Mouse (Mus musculus): Measurements from ENCODE around the gene Lrwd1. TPM values are rescaled to one million over a fixed set of nuclear protein-coding genes. Genes with fewer than 3 reads are reported as not detected.
"Not testable (repeated sequence)": the region's sequence is repeated elsewhere in the genome, so short reads cannot be mapped to it uniquely, and the experiment has no call there.

Lrwd1 gene
- total and polyA plus RNA-seq, 3 experiments: 52.2 to 62.1 (median 54.3) TPM

DNA sequence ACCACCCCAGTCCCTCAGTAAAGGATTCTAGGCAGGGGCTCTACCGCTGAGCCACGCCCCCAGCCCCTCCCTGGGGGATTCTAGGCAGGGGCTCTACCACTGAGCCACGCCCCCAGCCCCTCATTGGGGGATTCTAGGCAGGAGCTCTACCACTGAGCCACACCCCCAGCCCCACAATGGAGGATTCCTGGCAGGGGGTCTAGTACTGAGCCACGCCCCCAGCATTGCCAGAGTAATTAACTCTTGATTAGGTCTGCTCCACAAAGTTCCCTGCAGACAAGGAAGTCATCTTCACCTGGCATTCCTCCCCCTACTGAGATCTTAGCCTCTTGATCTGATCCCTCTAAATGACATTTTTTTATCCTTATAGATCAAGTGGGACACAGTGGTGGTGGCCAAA, 22.3 kb downstream of the Lrwd1 start:
- H3K4me3 ChIP-seq (replicated peaks in 1 of 3; ENCODE audit: low read depth in 2 of 3, low read length in 2 of 3, poor library complexity in 1 of 3); dilution Hi-C loops (cut with MboI; ENCODE audit: extremely low pct_ligation_motif_present, extremely low pct_unique_long_range_greater_than_20kb, low sequenced_read_pairs); H3K9ac ChIP-seq (ENCODE audit: insufficient read depth, low read depth); H3K9me3 ChIP-seq (replicated peaks; ENCODE audit: low read length); H3K27ac ChIP-seq (ENCODE audit: insufficient read depth, low read depth); in situ Hi-C loops (cut with MboI; ENCODE audit: low pct_ligation_motif_present, low pct_unique_long_range_greater_than_20kb, low sequenced_read_pairs); H3K27me3 ChIP-seq (replicated peaks); H3K4me2 ChIP-seq (ENCODE audit: insufficient read depth, low read depth, poor library complexity, severe bottlenecking); H3K36me3 ChIP-seq (replicated peaks in 1 of 2; ENCODE audit: control insufficient read depth in 1 of 2, insufficient read depth in 1 of 2, low read length in 1 of 2); DNase-seq (ENCODE audit: extremely low read depth): not testable (repeated sequence)
- H3K4me1 ChIP-seq (ENCODE audit: control insufficient read depth in 1 of 2, insufficient read depth in 2 of 2): peaks cover 12 to 29% of the 10 kb centered on the region in 2 experiments; a peak in 3 of 4 replicates
- H3K79me2 ChIP-seq (replicated peaks; ENCODE audit: control insufficient read depth, extremely low read depth, insufficient read depth, poor library complexity, severe bottlenecking): peaks cover 16% of the 10 kb centered on the region

DNA sequence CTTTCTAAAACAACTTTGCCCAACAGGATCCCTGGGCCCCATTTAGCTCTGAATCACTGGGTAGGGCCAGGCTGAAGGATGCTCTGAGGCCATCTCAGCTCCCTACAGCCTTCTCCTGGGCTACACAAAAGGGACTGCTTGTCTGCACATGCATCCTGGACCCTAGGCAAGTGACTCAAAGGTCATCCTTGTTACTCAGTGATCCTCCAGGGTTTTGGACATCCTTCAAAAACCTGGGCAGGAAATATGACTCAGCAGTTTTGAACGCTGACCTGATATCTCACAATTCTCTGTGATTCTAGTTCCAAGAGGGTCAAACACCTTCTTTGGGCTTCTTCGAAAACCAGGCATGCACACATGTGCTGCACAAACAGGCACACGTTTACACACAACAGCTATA, 26.8 kb downstream of the Lrwd1 start:
- no peaks in the 10 kb centered on the region for H3K36me3 ChIP-seq (replicated peaks in 1 of 2; ENCODE audit: control insufficient read depth in 1 of 2, insufficient read depth in 1 of 2, low read length in 1 of 2)
- peaks cover 34% of the 10 kb centered on the region for H3K27me3 ChIP-seq (replicated peaks)
- H3K27ac ChIP-seq (ENCODE audit: insufficient read depth, low read depth): no peak overlapping the region
- in situ Hi-C loops (cut with MboI; ENCODE audit: low pct_ligation_motif_present, low pct_unique_long_range_greater_than_20kb, low sequenced_read_pairs) (no loop called here), dilution Hi-C loops (cut with MboI; ENCODE audit: extremely low pct_ligation_motif_present, extremely low pct_unique_long_range_greater_than_20kb, low sequenced_read_pairs) (no loop called here)
- no peak overlapping the region for H3K4me3 ChIP-seq (replicated peaks in 1 of 3; ENCODE audit: low read depth in 2 of 3, low read length in 2 of 3, poor library complexity in 1 of 3)
- H3K4me1 ChIP-seq (ENCODE audit: control insufficient read depth in 1 of 2, insufficient read depth in 2 of 2): peaks cover 2 to 9% of the 10 kb centered on the region in 2 experiments; a peak in 3 of 4 replicates
- TF ChIP-seq MAFK (IDR thresholded peaks at IDR 0.05; ENCODE audit: insufficient replicate concordance, low read length): peak; percentile 66; the same call in 1 of the 2 replicates
- no peak for TF ChIP-seq ETS1 (conservative IDR thresholded peaks at IDR 0.05; ENCODE audit: low read depth, low read length)
- TF ChIP-seq CHD2 (IDR thresholded peaks at IDR 0.05; ENCODE audit: low read length): no peak
- no peak for DNase-seq (ENCODE audit: extremely low read depth)
- H3K4me2 ChIP-seq (ENCODE audit: insufficient read depth, low read depth, poor library complexity, severe bottlenecking): no peak overlapping the region
- H3K79me2 ChIP-seq (replicated peaks; ENCODE audit: control insufficient read depth, extremely low read depth, insufficient read depth, poor library complexity, severe bottlenecking): no peaks in the 10 kb centered on the region
- H3K9me3 ChIP-seq (replicated peaks; ENCODE audit: low read length): peaks cover 9% of the 10 kb centered on the region
- H3K9ac ChIP-seq (ENCODE audit: insufficient read depth, low read depth): no peak overlapping the region

DNA sequence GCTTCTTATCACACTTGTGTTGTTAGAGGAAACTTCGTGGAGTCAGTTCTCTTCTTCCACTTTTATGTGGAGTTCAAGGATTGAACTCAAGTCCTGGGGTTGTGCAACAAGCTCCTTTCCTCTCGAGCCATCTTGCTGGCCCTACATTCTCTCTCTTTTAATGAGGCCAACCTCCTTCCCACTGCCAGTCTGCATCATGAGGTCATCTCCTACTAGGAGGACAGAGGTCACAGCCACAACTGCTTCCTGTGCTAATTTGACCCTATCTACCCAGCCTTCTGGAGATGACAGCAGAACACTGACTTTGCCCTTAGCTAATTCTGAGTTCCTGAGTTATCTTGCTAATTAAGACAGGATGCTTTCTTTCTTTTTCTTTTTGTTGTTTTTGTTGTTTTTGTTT, 27.4 kb downstream of the Lrwd1 start:
- peaks cover 39% of the 10 kb centered on the region for H3K27me3 ChIP-seq (replicated peaks)
- dilution Hi-C loops (cut with MboI; ENCODE audit: extremely low pct_ligation_motif_present, extremely low pct_unique_long_range_greater_than_20kb, low sequenced_read_pairs) (no loop called here), in situ Hi-C loops (cut with MboI; ENCODE audit: low pct_ligation_motif_present, low pct_unique_long_range_greater_than_20kb, low sequenced_read_pairs) (no loop called here)
- peaks cover 2 to 9% of the 10 kb centered on the region in 2 experiments; a peak in 3 of 4 replicates for H3K4me1 ChIP-seq (ENCODE audit: control insufficient read depth in 1 of 2, insufficient read depth in 2 of 2)
- H3K27ac ChIP-seq (ENCODE audit: insufficient read depth, low read depth): no peak overlapping the region
- no peaks in the 10 kb centered on the region for H3K79me2 ChIP-seq (replicated peaks; ENCODE audit: control insufficient read depth, extremely low read depth, insufficient read depth, poor library complexity, severe bottlenecking)
- no peak overlapping the region for H3K4me3 ChIP-seq (replicated peaks in 1 of 3; ENCODE audit: low read depth in 2 of 3, low read length in 2 of 3, poor library complexity in 1 of 3)
- H3K4me2 ChIP-seq (ENCODE audit: insufficient read depth, low read depth, poor library complexity, severe bottlenecking): no peak overlapping the region
- H3K36me3 ChIP-seq (replicated peaks in 1 of 2; ENCODE audit: control insufficient read depth in 1 of 2, insufficient read depth in 1 of 2, low read length in 1 of 2): no peaks in the 10 kb centered on the region
- TF ChIP-seq ZKSCAN1 (IDR thresholded peaks at IDR 0.05; ENCODE audit: borderline replicate concordance, low read depth, low read length): no peak
- no peak for TF ChIP-seq MAFK (IDR thresholded peaks at IDR 0.05; ENCODE audit: insufficient replicate concordance, low read length)
- no peak for TF ChIP-seq SIN3A (IDR thresholded peaks at IDR 0.05; ENCODE audit: low read length)
- no peak for TF ChIP-seq CHD1 (IDR thresholded peaks at IDR 0.05; ENCODE audit: low read depth, low read length)
- no peak for TF ChIP-seq GABPA (IDR thresholded peaks at IDR 0.05; ENCODE audit: insufficient replicate concordance, low read depth, low read length)
- TF ChIP-seq NRF1 (IDR thresholded peaks at IDR 0.05; ENCODE audit: low read depth, low read length): no peak
- TF ChIP-seq ZNF384 (IDR thresholded peaks at IDR 0.05; ENCODE audit: low read depth, low read length): no peak
- TF ChIP-seq MYC (IDR thresholded peaks at IDR 0.05; ENCODE audit: low read depth, low read length): no peak
- no peak for TF ChIP-seq MAX (IDR thresholded peaks at IDR 0.05; ENCODE audit: low read length)
- TF ChIP-seq MEF2A (IDR thresholded peaks at IDR 0.05; ENCODE audit: borderline replicate concordance, low read depth, low read length): no peak
- TF ChIP-seq KAT2A (IDR thresholded peaks at IDR 0.05; ENCODE audit: insufficient replicate concordance, low read length): no peak
- TF ChIP-seq ZC3H11A (IDR thresholded peaks at IDR 0.05; ENCODE audit: low read depth, low read length): no peak
- TF ChIP-seq USF2 (conservative IDR thresholded peaks at IDR 0.05; ENCODE audit: low read depth, low read length): no peak
- TF ChIP-seq CHD2 (IDR thresholded peaks at IDR 0.05; ENCODE audit: low read length): no peak
- no peak for TF ChIP-seq ETS1 (conservative IDR thresholded peaks at IDR 0.05; ENCODE audit: low read depth, low read length)
- TF ChIP-seq HCFC1 (IDR thresholded peaks at IDR 0.05; ENCODE audit: low read depth, low read length): no peak
- no peak for TF ChIP-seq TBP (conservative IDR thresholded peaks at IDR 0.05; ENCODE audit: low read depth, low read length)
- H3K9me3 ChIP-seq (replicated peaks; ENCODE audit: low read length): peaks cover 9% of the 10 kb centered on the region
- DNase-seq (ENCODE audit: extremely low read depth): no peak
- no peak overlapping the region for H3K9ac ChIP-seq (ENCODE audit: insufficient read depth, low read depth)
